Mouse (Mus musculus): Measurements from ENCODE around the gene Ces4a.

DNA sequence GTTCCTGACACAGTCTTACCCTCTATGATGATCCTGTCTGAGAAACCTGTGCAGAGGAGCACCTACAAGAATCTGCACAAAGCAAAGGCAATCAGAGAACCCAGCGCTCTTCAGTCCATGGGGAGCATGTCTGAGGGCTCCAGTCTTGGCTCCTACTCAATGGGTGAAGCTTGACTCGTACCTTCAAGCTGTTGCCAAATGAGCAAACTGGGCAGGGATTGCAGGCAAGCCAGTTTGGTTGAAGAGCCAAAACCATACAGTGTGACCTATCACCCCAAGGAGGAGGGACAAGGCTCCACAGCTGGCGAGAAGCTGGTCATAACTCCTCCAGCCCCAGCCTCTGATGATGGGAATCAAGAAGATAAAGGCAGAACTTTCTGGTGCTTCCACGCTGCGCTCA, at the start of gene Ces4a:
- TF ChIP-seq CTCF (IDR thresholded peaks at IDR 0.05; ENCODE audit: extremely low read depth, insufficient read length, insufficient replicate concordance, low read depth, low read length) (no peak), POLR2A (IDR thresholded peaks at IDR 0.05; ENCODE audit: low read depth, low read length) (no peak)

Measured in small intestine, adult 2 months (tissue).